Mouse (Mus musculus) heart, postnatal 36 days (tissue): ENCODE measurements around the gene Trim30a. TPM values are rescaled to one million over a fixed set of nuclear protein-coding genes. Genes with fewer than 3 reads are reported as not detected.
"Not testable (repeated sequence)": the region's sequence is repeated elsewhere in the genome, so short reads cannot be mapped to it uniquely, and the experiment has no call there.

Source experiments
- DNase-seq, 2 experiments: peaks; one replicate each; pipeline ENCODE4 v3.0.0; 2021 to 2022
- intact Hi-C: fragments of 180-260 bp; cut with DNase I; formaldehyde crosslinking; loops from one replicate; pipeline ENCODE4 v1.15.1; 2025
- total RNA-seq, 2 experiments: library from RNA; stranded (reverse); gene quantifications; 2 replicates each; pipeline ENCODE4 v1.2.3; 2021

The Trim30a gene
- 1 to 10 TPM; 4.1 to 6.0 TPM for total RNA-seq

GRCm38 (mm10) chr7:104465065-104465744, at the start of gene Trim30a:
TSS of gene Trim30a (minus strand) at chr7:104465193.
- DNase-seq = peak in 1 of 2 experiments; percentile 31
- intact Hi-C loops = loop anchor here (5.0 kb wide), 1 partner anchor 137 kb away; the partner anchor contains the start of gene Olfr655

DNA sequence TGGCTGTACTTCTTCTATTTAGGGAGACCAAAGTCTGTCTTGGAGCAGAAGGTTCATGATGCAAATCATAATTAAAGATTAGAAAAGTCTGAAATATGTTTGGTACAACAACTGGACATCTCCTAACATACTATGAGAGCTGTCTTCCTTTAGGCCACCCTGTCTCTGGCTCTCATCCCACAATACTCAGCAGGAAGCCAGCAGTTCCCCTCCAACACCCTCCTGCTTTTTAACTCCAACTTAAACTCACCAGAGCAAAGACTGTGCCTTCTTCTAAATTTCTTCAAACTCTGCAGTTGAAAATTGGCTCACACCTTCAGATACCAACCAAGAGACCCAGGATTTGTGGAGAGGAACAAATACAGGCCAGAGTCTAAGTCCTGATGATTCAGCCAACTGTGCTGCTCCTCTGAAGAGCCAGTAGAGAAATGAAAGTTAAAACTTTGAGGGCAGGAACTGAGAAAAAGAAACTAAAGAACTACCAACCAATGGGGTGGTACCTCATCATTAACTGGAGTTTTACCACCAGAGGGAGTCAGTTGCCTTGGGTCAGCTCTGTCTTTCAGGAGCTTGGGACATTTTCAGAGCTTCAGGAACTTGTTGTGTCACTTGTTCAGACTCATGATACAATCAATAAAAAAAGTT, 42.5 kb upstream of the Trim30a start, which contains the start of gene Trim30d:
Gene Trim30d, minus strand, starts transcription at position 429 of the 645 bp plus-strand sequence.
- peak; percentile 2 to 11 for DNase-seq
- intact Hi-C loops = loop anchor here (5.0 kb wide), 1 partner anchor 60 kb away; no protein-coding TSS in a partner anchor

DNA sequence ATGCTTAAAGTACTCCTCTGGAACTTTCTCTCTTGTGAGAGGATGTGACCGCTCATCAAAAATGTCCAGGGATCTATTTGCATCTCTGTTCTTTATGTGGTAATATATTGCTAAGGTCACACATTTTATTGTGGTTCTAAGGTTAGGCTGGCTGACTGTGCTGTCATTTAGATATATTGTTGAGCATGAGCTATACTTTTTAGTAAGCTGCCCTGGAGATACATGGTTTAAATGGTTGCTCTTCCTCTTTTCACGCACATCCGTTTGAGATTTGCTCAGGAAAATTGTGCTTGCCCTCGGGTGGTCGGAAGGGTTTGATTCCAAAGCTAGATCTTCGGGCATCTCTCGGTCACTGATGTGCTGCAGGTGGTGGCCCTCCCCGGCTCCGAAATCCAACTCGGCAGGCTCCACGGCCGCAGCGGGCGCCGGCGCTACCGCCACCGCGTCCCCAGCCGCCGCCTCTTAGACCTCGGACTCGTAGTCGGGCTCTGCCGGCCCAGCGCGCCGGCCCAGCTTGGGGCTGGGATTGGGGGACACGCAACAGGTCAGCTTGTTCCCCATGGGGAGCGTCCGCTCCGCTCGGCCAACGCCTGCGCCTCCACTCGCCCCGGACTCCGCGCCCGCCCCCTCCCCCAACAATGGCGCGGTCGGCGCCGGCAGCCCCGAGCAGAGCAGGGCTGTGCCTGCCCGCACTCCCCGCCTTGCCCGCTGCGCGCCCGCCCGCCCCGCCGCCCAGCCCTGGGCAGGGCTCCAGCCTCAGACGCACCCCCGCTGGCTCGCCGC, 36.8 kb upstream of the Trim30a start:
- DNase-seq = peak; percentile 2 to 10
- intact Hi-C loops = no loop called here

DNA sequence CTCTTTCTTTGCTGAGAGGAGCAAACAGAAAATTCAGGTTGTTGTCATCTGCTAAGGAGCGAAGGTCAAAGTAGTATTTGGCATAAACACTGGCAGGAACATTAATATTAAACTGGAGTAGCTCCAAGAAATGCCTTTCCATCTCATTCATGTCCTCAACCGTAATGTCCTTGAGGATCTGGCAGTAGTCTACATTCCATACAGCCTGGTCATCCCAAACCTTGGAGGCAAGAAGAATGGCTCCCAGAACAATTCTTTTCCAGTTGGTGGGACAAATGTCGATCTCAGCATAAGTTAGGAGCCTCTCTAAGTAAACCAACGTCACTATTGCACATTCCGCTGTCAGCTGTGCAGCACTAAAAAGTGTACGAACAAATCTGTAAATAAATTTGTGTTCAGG, 36.2 kb upstream of the Trim30a start:
- DNase-seq, intact Hi-C loops: not testable (repeated sequence)

- DNase-seq, intact Hi-C loops: not testable (repeated sequence)
Measured at GRCm38 (mm10) chr7:104499464-104499863, 34.5 kb upstream of the Trim30a start.

DNA sequence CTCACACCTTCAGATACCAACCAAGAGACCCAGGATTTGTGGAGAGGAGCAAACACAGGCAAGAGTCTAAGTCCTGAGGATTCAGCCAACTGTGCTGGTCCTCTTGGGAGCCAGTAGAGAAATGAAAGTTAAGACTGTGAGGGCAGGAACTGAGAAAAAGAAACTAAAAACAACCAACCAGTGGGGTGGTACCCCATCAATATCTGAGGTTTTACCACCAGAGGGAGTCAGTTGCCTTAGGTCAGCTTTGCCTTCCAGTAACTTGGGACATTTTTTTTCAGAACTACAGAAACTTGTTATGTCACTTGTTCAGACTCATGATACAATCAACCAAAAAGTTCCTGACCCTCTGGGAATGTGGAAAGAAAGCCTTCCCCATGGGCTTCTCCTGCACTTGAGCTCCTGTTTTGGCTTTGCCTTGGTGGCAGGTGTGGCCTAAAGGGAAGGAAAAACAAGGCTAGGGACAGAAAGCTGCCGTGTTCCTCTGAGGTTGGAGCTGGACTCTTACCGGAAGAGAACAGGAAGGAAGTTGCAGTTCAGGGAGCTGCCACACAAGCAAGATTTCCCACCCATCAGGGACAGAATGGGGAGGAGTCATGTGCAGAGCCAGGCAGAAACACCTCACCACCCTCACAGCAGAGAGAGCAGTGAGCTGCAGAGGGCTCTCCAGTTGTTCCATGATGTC, 18.9 kb downstream of the Trim30a start:
- intact Hi-C loops = loop anchor here (5.0 kb wide), 1 partner anchor 61 kb away; the partner anchor contains the start of gene Trim30d

DNA sequence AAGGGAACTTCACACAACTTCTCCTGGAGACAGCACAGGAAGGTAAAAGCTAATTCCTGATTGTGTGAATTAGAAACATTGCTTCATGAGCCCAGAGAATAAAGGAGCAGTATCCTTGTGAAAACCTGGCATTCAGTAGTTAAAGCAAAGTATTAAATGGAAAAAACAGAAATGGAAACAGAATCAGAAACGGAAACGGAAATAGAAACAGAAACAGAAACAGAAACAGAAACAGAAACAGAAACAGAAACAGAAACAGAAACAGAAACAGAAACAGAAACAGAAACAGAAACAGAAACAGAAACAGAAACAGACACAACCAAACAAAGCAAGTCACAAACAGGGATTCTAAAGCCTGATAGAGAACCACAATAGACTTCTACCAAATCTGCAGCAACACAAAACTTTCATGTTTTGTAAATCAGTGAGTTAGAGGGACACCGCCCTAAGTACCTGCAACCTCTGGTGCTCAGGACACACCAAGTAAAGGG, 60.5 kb downstream of the Trim30a start:
- intact Hi-C loops = no loop called here
- DNase-seq = no peak

More for the DNA sequence above, 18.9 kb downstream of the Trim30a start:
- peak; percentile 20 to 36 for DNase-seq

DNA sequence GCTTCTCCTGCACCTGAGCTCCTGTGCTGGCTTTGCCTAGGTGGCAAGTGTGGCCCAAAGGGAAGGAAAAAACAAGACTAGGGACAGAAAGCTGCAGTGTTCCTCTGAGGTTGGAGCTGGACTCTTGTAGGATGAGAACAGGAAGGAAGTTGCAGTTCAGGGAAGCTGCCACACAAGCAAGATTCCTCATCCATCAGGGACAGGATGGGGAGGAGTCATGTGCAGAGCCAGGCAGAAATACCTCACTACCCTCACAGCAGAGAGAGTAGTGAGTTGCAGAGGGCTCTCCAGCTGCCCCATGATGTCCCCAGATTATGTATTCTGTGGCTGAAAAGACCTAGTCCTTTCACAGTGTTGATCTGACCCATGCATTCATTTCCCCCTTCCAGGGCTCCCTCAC, 63.9 kb downstream of the Trim30a start:
- intact Hi-C loops = no loop called here
- DNase-seq = peak in 1 of 2 experiments; percentile 5

- intact Hi-C loops = no loop called here
- no peak for DNase-seq
Measured at GRCm38 (mm10) chr7:104400698-104401097, 64.3 kb downstream of the Trim30a start, which contains the start of gene Trim30c. TSS of gene Trim30c (minus strand) at chr7:104400837.

GRCm38 (mm10) chr7:104398492-104398891, 66.5 kb downstream of the Trim30a start:
- no peak for DNase-seq
- intact Hi-C loops = no loop called here

DNA sequence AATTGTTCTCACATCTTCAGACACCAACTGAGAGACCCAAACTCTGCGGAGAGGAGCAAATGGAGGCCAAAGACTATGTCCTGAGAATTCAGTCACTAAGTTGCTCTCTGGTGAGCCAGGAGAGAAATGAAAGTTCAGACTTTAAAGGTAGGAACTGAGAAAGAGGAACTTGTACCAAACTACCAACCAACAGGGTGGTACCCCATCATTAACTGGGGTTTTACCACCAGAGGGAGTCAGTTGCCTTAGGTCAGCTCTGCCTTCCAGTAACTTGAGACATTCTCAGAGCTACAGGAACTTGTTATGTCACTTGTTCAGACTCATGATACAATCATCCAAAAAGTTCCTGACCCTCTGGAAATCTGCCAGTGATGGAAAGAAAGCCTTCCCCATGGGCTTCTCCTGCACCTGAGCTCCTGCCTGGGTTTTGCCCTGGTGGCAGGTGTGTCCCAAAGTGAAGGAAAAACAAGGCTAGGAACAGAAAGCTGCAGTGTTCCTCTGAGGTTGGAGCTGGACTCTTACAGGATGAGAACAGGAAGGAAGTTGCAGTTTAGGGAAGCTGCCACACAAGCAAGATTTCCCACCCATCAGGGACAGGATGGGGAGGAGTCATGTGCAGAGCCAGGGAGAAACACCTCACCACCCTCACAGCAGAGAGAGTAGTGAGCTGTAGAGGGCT, 95.1 kb downstream of the Trim30a start, which contains the start of gene Trim30b:
Gene Trim30b, minus strand, starts transcription at position 149 of the 679 bp plus-strand sequence.
- intact Hi-C loops = no loop called here
- peak; percentile 11 to 34 for DNase-seq

GRCm38 (mm10) chr7:104366339-104366738, 98.7 kb downstream of the Trim30a start:
- no peak for DNase-seq
- intact Hi-C loops = no loop called here

Other genes with a start within 250 kb of the Trim30a start
- under 1 TPM; 0.14 to 0.89 TPM for gene Trim6, start 246.4 kb downstream of the Trim30a start, total RNA-seq
- gene Trim34a, start 220.7 kb downstream of the Trim30a start, total RNA-seq = 1 to 10 TPM; 4.0 to 6.1 TPM
- 1 to 10 TPM; 2.0 to 3.0 TPM for gene Trim5, start 177.1 kb downstream of the Trim30a start, total RNA-seq
- 1 to 10 TPM; 6.6 to 9.2 TPM for gene Trim12a, start 149.7 kb downstream of the Trim30a start, total RNA-seq
- gene Trim34b, start 135.7 kb downstream of the Trim30a start, total RNA-seq = under 1 TPM; 0.36 to 0.54 TPM
- 1 to 10 TPM; 5.1 to 5.3 TPM for gene Trim12c, start 111.8 kb downstream of the Trim30a start, total RNA-seq
- gene Trim30b, start 95.3 kb downstream of the Trim30a start, total RNA-seq = under 1 TPM; 0.11 to 0.22 TPM
- gene Trim30c, start 64.4 kb downstream of the Trim30a start, total RNA-seq = under 1 TPM in 1 of 2 experiments, not detected in 1; 0.41 TPM
- gene Trim30d, start 42.7 kb upstream of the Trim30a start, total RNA-seq = under 1 TPM; 0.68 to 0.92 TPM
- not detected for gene Olfr651, start 84.9 kb upstream of the Trim30a start, total RNA-seq
- gene Olfr652, start 95.7 kb upstream of the Trim30a start, total RNA-seq = not detected
- not detected for gene Olfr653, start 112.1 kb upstream of the Trim30a start, total RNA-seq
- gene Olfr654, start 121.8 kb upstream of the Trim30a start, total RNA-seq = not detected
- gene Olfr655, start 136.6 kb upstream of the Trim30a start, total RNA-seq = not detected
- not detected for gene Olfr656, start 148.8 kb upstream of the Trim30a start, total RNA-seq
- gene Olfr657, start 159.6 kb upstream of the Trim30a start, total RNA-seq = not detected
- not detected for gene Olfr658, start 182.1 kb upstream of the Trim30a start, total RNA-seq
- not detected for gene Olfr659, start 201.6 kb upstream of the Trim30a start, total RNA-seq
- gene Olfr661, start 221.3 kb upstream of the Trim30a start, total RNA-seq = not detected